Mouse (Mus musculus) activated CD4-positive, CD25-positive, alpha-beta regulatory T cell (primary cell): ENCODE measurements around the gene Ccdc149. TPM values are rescaled to one million over a fixed set of nuclear protein-coding genes. Genes with fewer than 3 reads are reported as not detected.

Experiments
- polyA plus RNA-seq, 2 experiments: library from polyadenylated mRNA; unstranded; fragments of 100-300 nt; shearing (Covaris generic); gene quantifications; one replicate each; pipeline ENCODE4 v1.2.1; 2017

Gene Ccdc149
- polyA plus RNA-seq: under 1 TPM in 1 of 2 experiments, not detected in 1; 0.07 TPM

GRCm38 (mm10) chr5:52470991-52471801 lies at the start of gene Ccdc149:
Gene Ccdc149 (minus strand): TSS chr5:52471521.

DNA sequence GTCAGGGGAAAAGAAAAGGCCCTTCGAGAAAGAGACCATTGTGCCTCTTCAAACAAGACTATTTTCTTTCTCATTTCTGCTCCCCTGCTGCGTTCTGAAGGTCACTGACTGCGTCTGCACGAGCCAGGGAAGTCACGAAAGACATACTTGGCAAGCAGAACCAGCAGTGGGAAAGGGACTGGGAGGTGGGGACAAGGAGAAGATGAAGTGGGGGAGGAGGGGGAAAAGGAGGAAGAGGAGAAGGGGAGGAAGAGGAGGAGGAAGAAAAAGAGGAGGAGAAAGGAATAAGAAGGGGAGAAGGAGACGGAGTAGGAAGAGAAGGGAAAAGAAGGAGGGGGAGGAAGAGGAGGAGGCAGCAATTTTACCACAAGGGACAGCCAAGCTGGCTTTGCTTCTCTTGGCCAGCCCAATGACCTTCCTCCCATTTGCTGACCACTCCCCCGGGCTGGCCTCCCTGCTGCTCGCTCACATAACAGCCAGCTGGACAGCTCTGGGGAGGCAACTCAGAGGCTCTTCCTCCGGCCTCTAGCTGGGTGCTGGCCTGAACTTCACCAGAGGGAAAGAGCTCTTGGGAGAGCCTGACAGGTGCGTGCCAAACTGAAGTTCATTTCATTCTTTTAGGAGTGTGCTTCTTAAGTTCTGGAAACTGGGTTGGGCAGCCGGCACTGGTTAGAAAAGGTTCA lies 107.7 kb downstream of the Ccdc149 start, which contains the start of gene Sod3:
Sod3 (plus strand) TSS at position 324 of the 683 bp plus-strand sequence.

Other genes starting within 250 kb of the Ccdc149 start
- under 1 TPM in 1 of 2 experiments, not detected in 1; 0.14 TPM for gene Sod3, start 107.7 kb downstream of the Ccdc149 start, polyA plus RNA-seq
- gene Lgi2, start 94.9 kb upstream of the Ccdc149 start, polyA plus RNA-seq: under 1 TPM in 1 of 2 experiments, not detected in 1; 0.04 TPM
- 1 to 10 TPM; 5.9 to 8.6 TPM for gene Sepsecs, start 198.2 kb upstream of the Ccdc149 start, polyA plus RNA-seq